Comparison of ENCODE assay signal across 14 mouse cellular contexts in the genomic region with DNA sequence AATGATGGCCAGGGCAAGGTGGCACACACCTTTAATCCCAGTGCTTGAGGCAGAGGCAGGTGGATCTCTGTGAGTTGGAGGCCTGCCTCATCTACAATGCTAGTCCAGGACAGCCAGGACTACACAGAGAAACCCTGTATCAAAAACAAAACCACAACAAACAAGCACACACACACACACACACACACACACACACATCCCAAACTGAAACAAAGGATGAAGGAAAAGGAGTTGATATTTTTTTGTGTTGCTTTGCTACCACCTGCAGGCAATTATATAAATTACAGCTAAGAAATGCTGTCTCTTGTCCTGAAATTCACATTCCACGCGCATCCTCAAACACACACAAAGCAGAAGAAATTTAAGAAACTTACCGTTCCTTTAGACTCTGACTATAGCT. TPM values are rescaled to one million over a fixed set of nuclear protein-coding genes. Genes with fewer than 3 reads are reported as not detected.
DNase-seq lines count a peak whose midpoint lies in the region; ATAC-seq and TF ChIP-seq lines count a peak whose summit lies in the region.
"Had no signal": no experiment of that assay in that cellular context is flagged by ENCODE, and none has a peak within 500 bp of the region (broad histone marks: within the 10 kb centered on the region; RNA-seq: fewer than 3 reads in every experiment).

No protein-coding gene starts in this region.

- no peak overlapping the region for H3K27ac ChIP-seq in kidney, postnatal 0 days
- H3K27ac ChIP-seq in kidney, embryonic 15.5 days = no peak overlapping the region
- no peak overlapping the region for H3K27ac ChIP-seq in neural tube, embryonic 14.5 days (ENCODE audit: low read depth, low read length)
- no peak overlapping the region for H3K27ac ChIP-seq in neural tube, embryonic 15.5 days (replicated peaks)
- no peak overlapping the region for H3K27ac ChIP-seq in stomach, postnatal 0 days (replicated peaks)
- H3K27ac ChIP-seq: embryonic facial prominence, embryonic 13.5 days; heart, embryonic 10.5 days; limb, embryonic 15.5 days had no signal

- WGBS in kidney, postnatal 0 days = 91% methylated on average over 3 of the region's 3 CpGs
- 81% methylated on average over 3 of the region's 3 CpGs for WGBS in kidney, embryonic 15.5 days
- WGBS in neural tube, embryonic 14.5 days = 87% methylated on average over 3 of the region's 3 CpGs
- WGBS in neural tube, embryonic 15.5 days = 86% methylated on average over 3 of the region's 3 CpGs
- 69% methylated on average over 3 of the region's 3 CpGs for WGBS in stomach, postnatal 0 days

- no peak for TF ChIP-seq EP300 in stomach, postnatal 0 days (optimal IDR thresholded peaks at IDR 0.05)

- H3K27me3 ChIP-seq in kidney, postnatal 0 days (ENCODE audit: insufficient read depth, low read length) = no peaks in the 10 kb centered on the region
- H3K27me3 ChIP-seq in kidney, embryonic 15.5 days = no peaks in the 10 kb centered on the region
- H3K27me3 ChIP-seq in neural tube, embryonic 14.5 days (ENCODE audit: control insufficient read depth, insufficient read depth, low read length) = no peaks in the 10 kb centered on the region
- H3K27me3 ChIP-seq in neural tube, embryonic 15.5 days (replicated peaks) = no peaks in the 10 kb centered on the region
- H3K27me3 ChIP-seq in stomach, postnatal 0 days (ENCODE audit: control insufficient read depth, insufficient read depth, low read length) = no peaks in the 10 kb centered on the region
- H3K27me3 ChIP-seq: embryonic facial prominence, embryonic 13.5 days; limb, embryonic 15.5 days had no signal

- TF ChIP-seq CTCF in kidney, postnatal 0 days (IDR thresholded peaks at IDR 0.05; ENCODE audit: low read depth) = peak; percentile 53
- peak; percentile 56 for TF ChIP-seq CTCF in stomach, postnatal 0 days (IDR thresholded peaks at IDR 0.05; ENCODE audit: low read depth)

- no peak for ATAC-seq in kidney, postnatal 0 days (replicated peaks; ENCODE audit: low FRiP score, low read depth)
- ATAC-seq in kidney, embryonic 15.5 days (replicated peaks; ENCODE audit: low FRiP score) = no peak
- ATAC-seq in neural tube, embryonic 14.5 days (ENCODE audit: low read depth) = peak; percentile 49; the same call in 1 of the 2 replicates
- ATAC-seq in neural tube, embryonic 15.5 days (ENCODE audit: low FRiP score) = no peak
- no peak for ATAC-seq in stomach, postnatal 0 days (ENCODE audit: low FRiP score, low TSS enrichment)

- DNase-seq in cerebellum, postnatal 10 days = peak; percentile 5 to 9
- no peak for DNase-seq in cerebellum, adult 11-12 months
- peak; percentile 25 for DNase-seq in kidney, postnatal 0 days (ENCODE audit: low spot score)
- DNase-seq in stomach, postnatal 0 days (ENCODE audit: low spot score) = no peak
- DNase-seq in spleen, adult 12 weeks (ENCODE audit: low spot score) = no peak
- DNase-seq: adrenal gland, postnatal 36 days; B cell, adult 2 months had no signal

- no peak overlapping the region for H3K9ac ChIP-seq in kidney, postnatal 0 days (ENCODE audit: low read depth, low read length)
- no peak overlapping the region for H3K9ac ChIP-seq in kidney, embryonic 15.5 days
- no peak overlapping the region for H3K9ac ChIP-seq in neural tube, embryonic 14.5 days (replicated peaks; ENCODE audit: low read depth, low read length)
- no peak overlapping the region for H3K9ac ChIP-seq in neural tube, embryonic 15.5 days (replicated peaks)
- no peak overlapping the region for H3K9ac ChIP-seq in stomach, postnatal 0 days (ENCODE audit: low read length)
- H3K9ac ChIP-seq: embryonic facial prominence, embryonic 13.5 days; limb, embryonic 15.5 days had no signal

- H3K9me3 ChIP-seq in kidney, postnatal 0 days (replicated peaks; ENCODE audit: low read length) = no peaks in the 10 kb centered on the region
- no peaks in the 10 kb centered on the region for H3K9me3 ChIP-seq in kidney, embryonic 15.5 days (replicated peaks)
- H3K9me3 ChIP-seq in neural tube, embryonic 14.5 days (ENCODE audit: control insufficient read depth, low read length) = no peaks in the 10 kb centered on the region
- H3K9me3 ChIP-seq in neural tube, embryonic 15.5 days (replicated peaks) = no peaks in the 10 kb centered on the region
- H3K9me3 ChIP-seq in stomach, postnatal 0 days (ENCODE audit: control insufficient read depth, low read length) = no peaks in the 10 kb centered on the region
- H3K9me3 ChIP-seq: embryonic facial prominence, embryonic 13.5 days; heart, embryonic 10.5 days; limb, embryonic 15.5 days had no signal

- no peaks in the 10 kb centered on the region for H3K4me1 ChIP-seq in kidney, postnatal 0 days (replicated peaks; ENCODE audit: insufficient read depth, low read length)
- H3K4me1 ChIP-seq in kidney, embryonic 15.5 days = no peaks in the 10 kb centered on the region
- H3K4me1 ChIP-seq in neural tube, embryonic 14.5 days (ENCODE audit: control insufficient read depth, insufficient read depth, low read length) = no peaks in the 10 kb centered on the region
- no peaks in the 10 kb centered on the region for H3K4me1 ChIP-seq in neural tube, embryonic 15.5 days
- H3K4me1 ChIP-seq in stomach, postnatal 0 days (replicated peaks; ENCODE audit: control insufficient read depth, insufficient read depth) = no peaks in the 10 kb centered on the region
- H3K4me1 ChIP-seq: embryonic facial prominence, embryonic 13.5 days; heart, embryonic 10.5 days; limb, embryonic 15.5 days had no signal

- H3K36me3 ChIP-seq in kidney, postnatal 0 days (ENCODE audit: insufficient read depth, low read length) = no peaks in the 10 kb centered on the region
- peaks cover 16% of the 10 kb centered on the region; the same call in 1 of the 2 replicates for H3K36me3 ChIP-seq in kidney, embryonic 15.5 days
- H3K36me3 ChIP-seq in neural tube, embryonic 14.5 days (ENCODE audit: control insufficient read depth, insufficient read depth, low read length) = peaks cover 2% of the 10 kb centered on the region; the same call in 1 of the 2 replicates
- H3K36me3 ChIP-seq in neural tube, embryonic 15.5 days = peaks cover 6% of the 10 kb centered on the region; the same call in 1 of the 2 replicates
- no peaks in the 10 kb centered on the region for H3K36me3 ChIP-seq in stomach, postnatal 0 days (ENCODE audit: control insufficient read depth, insufficient read depth, low read length)

- no peak overlapping the region for H3K4me3 ChIP-seq in kidney, postnatal 0 days (replicated peaks; ENCODE audit: low read depth, low read length)
- H3K4me3 ChIP-seq in kidney, embryonic 15.5 days (replicated peaks) = no peak overlapping the region
- no peak overlapping the region for H3K4me3 ChIP-seq in neural tube, embryonic 14.5 days (ENCODE audit: low read depth, low read length)
- no peak overlapping the region for H3K4me3 ChIP-seq in neural tube, embryonic 15.5 days (replicated peaks)
- H3K4me3 ChIP-seq in stomach, postnatal 0 days (ENCODE audit: low read depth, low read length) = no peak overlapping the region
- H3K4me3 ChIP-seq: embryonic facial prominence, embryonic 13.5 days; heart, embryonic 10.5 days; limb, embryonic 15.5 days; myocyte had no signal

- H3K4me2 ChIP-seq in kidney, postnatal 0 days (ENCODE audit: low read length) = no peak overlapping the region
- H3K4me2 ChIP-seq in kidney, embryonic 15.5 days = no peak overlapping the region
- H3K4me2 ChIP-seq in neural tube, embryonic 14.5 days (ENCODE audit: low read depth, low read length) = no peak overlapping the region
- no peak overlapping the region for H3K4me2 ChIP-seq in neural tube, embryonic 15.5 days
- no peak overlapping the region for H3K4me2 ChIP-seq in stomach, postnatal 0 days (replicated peaks; ENCODE audit: low read depth)
- H3K4me2 ChIP-seq: embryonic facial prominence, embryonic 13.5 days; limb, embryonic 15.5 days had no signal

RNA-seq across cellular contexts. Expression of a gene that starts 41.9 kb away (rescaled TPM):
- 47.5 and 49.0 TPM in 2 replicates for polyA plus RNA-seq in kidney, postnatal 0 days (2015; fragmentation: Nextera tagmentation; extraction: Ambion mirVana)
- polyA plus RNA-seq in kidney, embryonic 15.5 days (2015; fragmentation: Nextera tagmentation; extraction: Ambion mirVana) = 64.1 and 67.8 TPM in 2 replicates
- polyA plus RNA-seq in neural tube, embryonic 14.5 days (2014; fragmentation: Nextera tagmentation; extraction: Ambion mirVana) = 25.7 and 29.0 TPM in 2 replicates
- polyA plus RNA-seq in neural tube, embryonic 15.5 days (2015; fragmentation: Nextera tagmentation; extraction: Ambion mirVana) = 29.5 and 40.2 TPM in 2 replicates
- polyA plus RNA-seq in stomach, postnatal 0 days (2015; fragmentation: Nextera tagmentation; extraction: Ambion mirVana) = 35.8 and 40.3 TPM in 2 replicates

Comparison
In these comparisons a context has a peak if more than half of its experiments do, and no peak if none do; other contexts are left out.
1. DNase-seq: peak in cerebellum, postnatal 10 days (2 of 2) and kidney, postnatal 0 days (single experiment); none in cerebellum, adult 11-12 months (single experiment), stomach, postnatal 0 days (single experiment) and spleen, adult 12 weeks (single experiment).